20 mouse cellular contexts compared by ENCODE assay signal in genomic region chr9:75579321-75579720, GRCm38 (mm10). TPM values are rescaled to one million over a fixed set of nuclear protein-coding genes. Genes with fewer than 3 reads are reported as not detected.
"Had no signal": no experiment of that assay in that cellular context is flagged by ENCODE, and none has a peak within 500 bp of the region (broad histone marks: within the 10 kb centered on the region; RNA-seq: fewer than 3 reads in every experiment).

No protein-coding gene starts in this region.

- H3K9me3 ChIP-seq: midbrain, embryonic 10.5 days; midbrain, embryonic 12.5 days; neural tube, embryonic 13.5 days; neural tube, embryonic 15.5 days had no signal

- H3K4me2 ChIP-seq: lung, embryonic 14.5 days; midbrain, embryonic 12.5 days; neural tube, embryonic 13.5 days; neural tube, embryonic 15.5 days had no signal

- H3K27me3 ChIP-seq: midbrain, embryonic 12.5 days; neural tube, embryonic 13.5 days; neural tube, embryonic 15.5 days had no signal

- H3K4me1 ChIP-seq: midbrain, embryonic 10.5 days; midbrain, embryonic 12.5 days; neural tube, embryonic 13.5 days; neural tube, embryonic 15.5 days had no signal

- H3K27ac ChIP-seq: midbrain, embryonic 10.5 days; midbrain, embryonic 12.5 days; neural tube, embryonic 13.5 days; neural tube, embryonic 15.5 days had no signal

- DNase-seq: lung, adult 18-20 months; lung, embryonic 14.5 days; lung, postnatal 4 days; midbrain, embryonic 14.5 days; retina, postnatal 1 day; right cerebral cortex, adult 18-20 months; right cerebral cortex, postnatal 25 days; right cerebral cortex, postnatal 4 days; spleen, adult 18-20 months; thymus, adult 18-20 months; thymus, postnatal 14 days; thymus, postnatal 36 days had no signal

- H3K4me3 ChIP-seq: midbrain, embryonic 10.5 days; midbrain, embryonic 12.5 days; myocyte; neural tube, embryonic 13.5 days; neural tube, embryonic 15.5 days had no signal

- ATAC-seq: midbrain, embryonic 16.5 days had no signal

- H3K9ac ChIP-seq: lung, embryonic 14.5 days; midbrain, embryonic 12.5 days; neural tube, embryonic 13.5 days; neural tube, embryonic 15.5 days had no signal

RNA-seq across cellular contexts. Expression of gene Tmod2, which starts 31.8 kb away (rescaled TPM):
- total RNA-seq: megakaryocyte, adult 5-6 weeks; megakaryocyte-erythroid progenitor cell, adult 5-6 weeks had no signal
